Mouse (Mus musculus) retina, embryonic 14.5 days (tissue): Measurements from ENCODE around the gene Gm10447.
A peak's percentile ranks its signal among the peaks of the same experiment; 100 is the strongest.

ENCODE experiments used
- DNase-seq: peaks from one replicate; pipeline ENCODE4 v3.0.0-alpha.2; 2015; ENCODE audit warnings: low spot score

Gene Gm10447

GRCm38 (mm10) chr11:53456474-53457371 lies at the start of gene Gm10447, which contains the start of gene Shroom1:
TSS of gene Gm10447 (minus strand) at chr11:53457110.
TSS of gene Shroom1 (plus strand) at chr11:53457205.
- DNase-seq: peak; percentile 67

- no peak for DNase-seq
Measured at GRCm38 (mm10) chr11:53505026-53505663, 48.2 kb upstream of the Gm10447 start.

DNA sequence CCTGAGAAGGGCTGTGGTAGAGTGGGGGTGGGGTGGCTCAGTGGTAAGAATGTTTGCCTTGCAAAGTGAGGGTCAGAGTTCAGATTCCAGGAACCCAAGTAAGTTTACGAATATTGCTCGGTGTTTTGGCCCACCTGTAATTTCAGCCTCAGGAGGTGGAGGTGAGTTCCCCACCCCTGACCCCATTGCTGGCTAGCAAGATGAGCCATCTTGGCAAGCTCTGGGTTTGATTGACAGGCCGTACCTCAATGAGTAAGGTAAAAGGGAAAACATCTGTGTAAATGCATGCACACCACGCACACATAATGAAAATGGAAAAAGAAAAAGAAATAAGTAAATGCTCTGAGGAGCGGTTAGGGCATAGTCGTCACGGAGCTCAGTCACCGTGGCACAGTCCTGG lies 47.5 kb upstream of the Gm10447 start:
- no peak for DNase-seq

DNA sequence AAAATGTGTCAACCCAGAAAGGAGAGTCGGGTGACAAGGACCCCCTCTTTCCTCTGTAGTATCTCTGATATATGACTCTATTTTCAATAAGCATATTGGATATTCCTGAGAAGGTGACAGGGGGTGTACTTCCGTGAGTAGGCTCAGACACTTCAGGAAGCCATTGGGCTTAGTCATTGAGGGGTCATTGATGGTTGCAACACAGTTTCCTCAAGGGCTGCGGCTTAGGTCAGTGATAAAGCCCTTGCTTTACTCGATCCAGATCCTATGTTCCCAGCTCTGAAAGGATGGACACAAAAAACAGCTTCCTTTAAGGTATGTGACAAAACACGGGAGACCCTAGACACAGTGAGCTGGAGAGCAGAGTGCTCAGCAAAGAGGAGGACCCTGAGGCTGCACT lies 46.8 kb upstream of the Gm10447 start:
- DNase-seq: no peak

GRCm38 (mm10) chr11:53502039-53502765 lies 45.3 kb upstream of the Gm10447 start:
- DNase-seq: no peak

- DNase-seq: no peak
Measured at GRCm38 (mm10) chr11:53500569-53500968, 43.7 kb upstream of the Gm10447 start.

- DNase-seq: no peak
Measured at GRCm38 (mm10) chr11:53496946-53497345, 40.0 kb upstream of the Gm10447 start.

GRCm38 (mm10) chr11:53495417-53495816 lies 38.5 kb upstream of the Gm10447 start:
- DNase-seq: no peak

- peak; percentile 73 for DNase-seq
Measured at GRCm38 (mm10) chr11:53493243-53493955, 36.5 kb upstream of the Gm10447 start.

DNA sequence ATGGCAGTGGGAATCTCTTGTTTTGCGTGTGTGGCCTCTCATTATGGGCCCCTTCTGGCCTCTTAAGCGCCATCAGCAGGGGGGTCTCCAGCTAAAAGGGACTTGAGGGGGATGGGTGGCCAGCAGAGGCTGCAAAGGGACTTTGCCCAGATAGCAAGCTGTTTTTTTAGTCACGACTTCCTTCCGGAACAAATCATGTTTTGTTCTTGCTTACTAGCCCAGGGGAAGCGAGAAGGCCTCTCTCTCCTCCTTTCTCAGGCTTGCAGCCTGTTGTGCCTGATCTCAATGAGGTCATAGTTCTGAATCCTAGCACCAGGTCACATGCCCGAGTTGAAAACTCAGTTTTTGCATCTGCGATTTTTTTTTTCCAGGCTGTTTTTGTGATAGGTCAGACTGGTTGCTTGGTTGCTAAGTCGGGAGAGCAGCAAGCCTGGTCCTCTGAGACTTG lies 35.1 kb upstream of the Gm10447 start:
- peak; percentile 82 for DNase-seq

GRCm38 (mm10) chr11:53489421-53489820 lies 32.5 kb upstream of the Gm10447 start:
- no peak for DNase-seq

DNA sequence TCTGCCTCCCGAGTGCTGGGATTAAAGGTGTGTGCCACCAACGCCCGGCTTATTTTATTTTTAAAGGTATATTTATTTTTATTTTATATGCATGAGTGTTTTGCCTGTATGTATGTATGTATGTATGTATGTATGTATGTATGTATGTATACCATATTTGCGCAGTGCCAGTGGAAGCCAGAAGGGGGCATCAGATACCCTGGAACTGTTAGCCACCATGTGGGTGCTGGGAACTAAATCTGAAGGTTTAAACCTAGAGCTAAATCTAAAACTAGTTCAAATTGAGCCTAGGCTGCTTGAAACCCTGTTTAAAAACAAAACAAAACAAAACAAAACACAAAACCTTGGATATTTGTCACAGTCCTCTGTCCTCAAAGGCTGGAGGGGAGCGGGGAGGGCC lies 32.1 kb upstream of the Gm10447 start:
- no peak for DNase-seq

GRCm38 (mm10) chr11:53486822-53487594 lies 30.1 kb upstream of the Gm10447 start:
- DNase-seq: no peak

GRCm38 (mm10) chr11:53486351-53486750 lies 29.4 kb upstream of the Gm10447 start:
- no peak for DNase-seq

DNA sequence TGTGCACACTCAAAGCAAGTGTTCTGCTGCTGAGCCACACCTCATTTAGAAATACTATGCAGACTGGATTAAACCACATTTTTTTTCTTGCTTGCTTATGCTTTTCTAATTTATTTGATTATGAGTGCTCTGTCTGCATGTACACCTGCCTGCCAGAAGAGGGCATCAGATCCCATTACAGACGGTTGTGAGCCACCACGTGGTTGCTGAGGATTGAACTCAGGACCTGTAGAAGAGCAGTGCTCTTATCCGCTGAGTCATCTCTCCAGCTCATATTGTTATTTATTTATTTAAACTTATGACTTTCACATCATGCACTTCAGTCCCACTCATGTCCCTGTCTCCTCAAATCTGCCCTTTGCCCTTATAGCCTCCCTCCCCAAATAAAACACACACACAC lies 28.8 kb upstream of the Gm10447 start:
- DNase-seq: no peak

DNA sequence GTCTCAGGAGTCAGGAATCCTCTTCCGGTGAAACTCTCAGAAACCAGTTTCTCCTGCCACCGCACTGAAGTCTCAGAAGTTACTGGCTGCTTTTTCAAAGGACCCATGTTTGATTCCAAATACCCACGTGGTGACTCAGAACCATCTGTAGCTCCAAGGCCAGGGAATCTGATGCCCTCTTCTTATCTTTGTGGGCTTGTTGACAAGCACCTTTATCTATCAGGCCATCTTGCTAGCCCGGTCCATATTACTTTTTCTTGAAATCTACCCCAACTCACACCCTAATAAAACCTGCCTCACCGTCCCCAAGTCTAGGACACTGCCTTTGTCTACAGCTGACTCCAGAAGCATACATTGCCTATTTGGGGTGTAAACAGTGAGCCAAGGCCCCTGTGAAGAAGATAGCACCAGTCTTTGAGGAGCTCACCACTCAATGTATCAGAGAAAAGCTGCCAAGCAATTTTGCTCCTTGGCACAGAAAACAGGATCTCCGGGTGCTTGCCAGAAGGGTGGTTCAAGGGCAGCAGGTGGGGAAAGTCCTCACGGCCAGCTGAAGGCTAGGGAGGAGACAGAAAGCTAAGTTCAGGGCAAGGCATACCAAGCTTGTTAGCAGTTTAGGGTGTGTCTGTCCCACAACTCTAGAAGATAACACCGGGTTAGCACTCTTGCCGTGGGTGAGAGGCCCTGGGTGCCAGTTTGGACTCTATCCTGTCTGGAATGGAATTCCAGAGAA lies 26.4 kb upstream of the Gm10447 start:
- no peak for DNase-seq

DNA sequence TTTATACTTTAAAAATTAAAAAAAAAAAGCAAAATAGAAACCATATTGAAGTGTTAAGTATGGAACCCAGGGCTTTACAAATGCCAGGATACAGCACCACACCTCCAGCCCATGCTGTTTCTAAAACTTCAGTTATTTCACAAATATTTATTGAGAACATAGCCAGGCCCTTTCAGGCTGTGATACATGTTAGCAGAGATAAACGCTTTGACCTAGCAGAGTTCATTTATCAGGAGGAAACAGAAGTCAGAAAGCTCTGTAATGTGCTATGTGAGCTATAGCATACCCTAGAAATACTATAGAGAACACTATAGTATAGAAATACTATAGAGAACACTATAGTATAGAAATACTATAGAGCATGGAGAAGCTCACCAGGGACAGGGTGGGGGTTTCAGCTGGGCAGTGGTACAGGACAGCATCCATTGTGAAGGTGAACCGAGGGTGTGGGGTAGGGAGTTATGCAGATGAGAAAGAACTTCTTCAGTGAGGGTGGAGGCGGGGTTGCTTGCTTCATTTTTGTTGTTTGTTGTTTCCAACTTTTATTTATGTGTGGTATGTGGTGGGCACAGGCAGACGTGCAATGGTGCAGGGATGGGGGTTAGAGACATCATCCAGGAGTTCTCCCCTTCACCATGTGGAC lies 24.3 kb upstream of the Gm10447 start:
- no peak for DNase-seq

DNA sequence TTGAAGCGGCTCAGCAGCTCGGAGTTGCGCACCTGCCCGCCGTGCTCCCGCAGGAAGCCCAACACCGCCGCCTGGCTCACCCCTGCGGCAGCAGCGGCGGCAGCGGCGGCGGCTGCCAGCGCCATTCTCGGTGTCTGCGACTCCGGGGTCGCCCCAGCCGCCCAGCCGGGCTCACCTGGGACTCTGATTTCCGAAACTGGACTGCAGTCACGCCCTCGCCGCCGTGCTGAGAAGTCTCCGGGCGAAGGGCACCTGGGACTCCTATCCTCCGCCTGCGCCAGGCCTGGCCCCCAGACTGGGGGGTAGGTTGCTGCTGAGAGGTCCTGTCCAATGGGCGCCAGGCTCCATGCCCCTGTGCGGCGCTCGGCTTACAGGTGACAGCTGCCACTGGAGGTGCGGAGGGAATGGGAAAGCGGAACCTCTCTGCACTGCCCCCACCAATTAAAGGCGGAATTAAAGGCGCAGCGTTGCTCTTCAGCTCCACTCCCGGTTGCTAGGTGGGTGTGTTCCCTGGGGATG lies 22.9 kb upstream of the Gm10447 start, which contains the start of the genes Gm9945 and Sowaha:
Gm9945 (plus strand) TSS at position 384 of the 519 bp plus-strand sequence.
Sowaha (minus strand) TSS at position 492 of the 519 bp plus-strand sequence.
- peak; percentile 59 for DNase-seq

GRCm38 (mm10) chr11:53479171-53479782 lies 22.4 kb upstream of the Gm10447 start:
- DNase-seq: peak; percentile 52
